Mouse (Mus musculus) G1E-ER4 (cell line): ENCODE measurements around the gene Lrch4. TPM values are rescaled to one million over a fixed set of nuclear protein-coding genes. Genes with fewer than 3 reads are reported as not detected.

Experiments
- GATA1 ChIP-seq: IDR thresholded peaks from one replicate; pipeline ENCODE4 v1.8.0; 2012; ENCODE audit warnings: low read length, inconsistent platforms
- polyA plus RNA-seq: library from polyadenylated mRNA; stranded (reverse); fragments of >175 nt; gene quantifications from 2 replicates; pipeline ENCODE4 v1.2.3, GENCODE M21; 2012

Lrch4 gene
- 176 and 198 TPM in 2 replicates for polyA plus RNA-seq

GRCm38 (mm10) chr5:137628498-137629305 is at the start of gene Lrch4, which contains the start of the genes Fbxo24 and Gm20605:
TSS of gene Lrch4 (plus strand) at chr5:137629121.
TSS of gene Fbxo24 (minus strand) at chr5:137629002.
TSS of gene Gm20605 (plus strand) at chr5:137629175.
- TF ChIP-seq GATA1, result no peak

- TF ChIP-seq GATA1, result no peak
Measured at GRCm38 (mm10) chr5:137580246-137580645, 48.7 kb upstream of the Lrch4 start.

- no peak for TF ChIP-seq GATA1
Measured at GRCm38 (mm10) chr5:137582702-137583101, 46.2 kb upstream of the Lrch4 start.

- TF ChIP-seq GATA1, result no peak
Measured at GRCm38 (mm10) chr5:137583670-137584169, 45.2 kb upstream of the Lrch4 start.

- TF ChIP-seq GATA1, result no peak
Measured at GRCm38 (mm10) chr5:137584976-137585375, 43.9 kb upstream of the Lrch4 start.

- no peak for TF ChIP-seq GATA1
Measured at GRCm38 (mm10) chr5:137590507-137590906, 38.4 kb upstream of the Lrch4 start.

GRCm38 (mm10) chr5:137595921-137596320 is 33.0 kb upstream of the Lrch4 start:
- no peak for TF ChIP-seq GATA1

- TF ChIP-seq GATA1, result no peak
Measured at GRCm38 (mm10) chr5:137596601-137597261, 32.2 kb upstream of the Lrch4 start.

GRCm38 (mm10) chr5:137597625-137598024 is 31.3 kb upstream of the Lrch4 start:
- TF ChIP-seq GATA1, result no peak

GRCm38 (mm10) chr5:137598100-137598826 is 30.7 kb upstream of the Lrch4 start:
- TF ChIP-seq GATA1, result no peak

GRCm38 (mm10) chr5:137599600-137599999 is 29.3 kb upstream of the Lrch4 start:
- no peak for TF ChIP-seq GATA1

GRCm38 (mm10) chr5:137600281-137600618 is 28.7 kb upstream of the Lrch4 start:
- TF ChIP-seq GATA1, result no peak

- TF ChIP-seq GATA1, result no peak
Measured at GRCm38 (mm10) chr5:137600619-137601364, 28.1 kb upstream of the Lrch4 start, which contains the start of gene Mospd3. TSS of gene Mospd3 (minus strand) at chr5:137601058.

- no peak for TF ChIP-seq GATA1
Measured at GRCm38 (mm10) chr5:137601365-137601729, 27.6 kb upstream of the Lrch4 start.
